ENCODE assay signal across 10 mouse cellular contexts in the genomic region with DNA sequence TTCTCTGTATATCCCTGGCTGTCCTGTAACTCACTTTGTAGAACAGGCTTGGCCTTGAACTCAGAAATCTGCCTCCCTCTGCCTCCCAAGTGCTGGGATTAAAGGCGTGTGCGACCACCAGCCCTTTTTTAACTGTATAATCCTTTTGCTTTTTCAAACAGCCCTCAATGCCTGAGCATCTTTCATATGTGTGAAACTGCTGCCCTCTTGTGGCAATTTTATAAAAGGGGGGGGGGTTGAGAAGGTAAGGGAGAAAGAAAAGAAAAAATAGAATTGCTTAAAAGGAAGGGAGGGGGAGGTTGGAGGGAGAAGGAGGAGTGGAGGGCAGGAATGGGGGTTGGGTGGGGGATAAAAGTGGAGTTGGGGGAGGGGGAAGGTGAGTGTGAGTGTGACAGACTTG. TPM values are rescaled to one million over a fixed set of nuclear protein-coding genes. Genes with fewer than 3 reads are reported as not detected.
DNase-seq lines count a peak whose midpoint lies in the region; ATAC-seq and TF ChIP-seq lines count a peak whose summit lies in the region.
"Had no signal": no experiment of that assay in that cellular context is flagged by ENCODE, and none has a peak within 500 bp of the region (broad histone marks: within the 10 kb centered on the region; RNA-seq: fewer than 3 reads in every experiment).

No protein-coding gene starts in this region.

- no peak for ATAC-seq in heart, postnatal 0 days (ENCODE audit: insufficient read depth, low read depth)
- no peak for ATAC-seq in heart, embryonic 11.5 days (replicated peaks; ENCODE audit: insufficient number of reproducible peaks, low FRiP score, low TSS enrichment)
- peak; percentile 52; the same call in 1 of the 2 replicates for ATAC-seq in forebrain, embryonic 16.5 days
- no peak for ATAC-seq in liver, embryonic 14.5 days (ENCODE audit: insufficient read depth)
- ATAC-seq in neural tube, embryonic 14.5 days (ENCODE audit: low read depth), result peak; percentile 63; the same call in 1 of the 2 replicates

- no peaks in the 10 kb centered on the region for H3K4me1 ChIP-seq in heart, postnatal 0 days (ENCODE audit: control insufficient read depth, insufficient read depth)
- H3K4me1 ChIP-seq in heart, embryonic 11.5 days (ENCODE audit: control insufficient read depth, insufficient read depth, low read length), result no peaks in the 10 kb centered on the region
- H3K4me1 ChIP-seq in forebrain, embryonic 16.5 days (replicated peaks; ENCODE audit: control insufficient read depth, insufficient read depth, low read length), result no peaks in the 10 kb centered on the region
- H3K4me1 ChIP-seq in liver, embryonic 14.5 days (replicated peaks; ENCODE audit: control insufficient read depth in 2 of 2, insufficient read depth in 2 of 2, low read length in 1 of 2), result no peaks in the 10 kb centered on the region
- H3K4me1 ChIP-seq in neural tube, embryonic 14.5 days (ENCODE audit: control insufficient read depth, insufficient read depth, low read length), result no peaks in the 10 kb centered on the region
- H3K4me1 ChIP-seq: limb, embryonic 15.5 days had no signal

- no peak overlapping the region for H3K4me2 ChIP-seq in heart, postnatal 0 days (ENCODE audit: low read depth, low read length)
- H3K4me2 ChIP-seq in heart, embryonic 11.5 days, result no peak overlapping the region
- H3K4me2 ChIP-seq in forebrain, embryonic 16.5 days (ENCODE audit: low read length), result no peak overlapping the region
- no peak overlapping the region for H3K4me2 ChIP-seq in liver, embryonic 14.5 days (ENCODE audit: low read depth)
- no peak overlapping the region for H3K4me2 ChIP-seq in neural tube, embryonic 14.5 days (ENCODE audit: low read depth, low read length)
- H3K4me2 ChIP-seq: limb, embryonic 15.5 days had no signal

- no peak for TF ChIP-seq EP300 in heart, postnatal 0 days (IDR thresholded peaks at IDR 0.05; ENCODE audit: low read depth)
- TF ChIP-seq EP300 in liver, embryonic 14.5 days (IDR thresholded peaks at IDR 0.05; ENCODE audit: low read depth), result no peak

- peak; percentile 57 for DNase-seq in heart, postnatal 0 days (ENCODE audit: low spot score)
- DNase-seq in T-cell, adult 2 months (ENCODE audit: low spot score), result peak; percentile 34
- peak in 1 of 3 experiments; percentile 41 for DNase-seq in liver, embryonic 14.5 days (ENCODE audit: low read depth in 3 of 3, low spot score in 3 of 3)
- no peak for DNase-seq in gastrocnemius, adult 8-10 months (ENCODE audit: low spot score in 2 of 2)
- no peak for DNase-seq in right cerebral cortex, adult 2 months (ENCODE audit: low spot score in 2 of 2)

- H3K36me3 ChIP-seq in heart, postnatal 0 days (replicated peaks; ENCODE audit: control insufficient read depth, insufficient read depth, low read length), result no peaks in the 10 kb centered on the region
- no peaks in the 10 kb centered on the region for H3K36me3 ChIP-seq in heart, embryonic 11.5 days (ENCODE audit: control insufficient read depth, insufficient read depth, low read length)
- H3K36me3 ChIP-seq in forebrain, embryonic 16.5 days (ENCODE audit: control insufficient read depth, insufficient read depth), result no peaks in the 10 kb centered on the region
- no peaks in the 10 kb centered on the region for H3K36me3 ChIP-seq in liver, embryonic 14.5 days (replicated peaks; ENCODE audit: control insufficient read depth, insufficient read depth, low read depth)
- H3K36me3 ChIP-seq in neural tube, embryonic 14.5 days (ENCODE audit: control insufficient read depth, insufficient read depth, low read length), result no peaks in the 10 kb centered on the region
- H3K36me3 ChIP-seq: limb, embryonic 15.5 days had no signal

- WGBS in heart, postnatal 0 days, result 2% methylated on average over 2 of the region's 2 CpGs
- WGBS in heart, embryonic 11.5 days (ENCODE audit: insufficient replicate concordance), result 0% methylated on average over 2 of the region's 2 CpGs
- WGBS in forebrain, embryonic 16.5 days, result 0% methylated on average over 2 of the region's 2 CpGs
- 5% methylated on average over 2 of the region's 2 CpGs for WGBS in liver, embryonic 14.5 days (ENCODE audit: insufficient replicate concordance)
- WGBS in neural tube, embryonic 14.5 days, result 0% methylated on average over 2 of the region's 2 CpGs

- peak; percentile 78 for TF ChIP-seq CTCF in heart, postnatal 0 days (IDR thresholded peaks at IDR 0.05; ENCODE audit: low read depth)
- TF ChIP-seq CTCF in liver, embryonic 14.5 days (IDR thresholded peaks at IDR 0.05; ENCODE audit: low read depth), result peak; percentile 49

- H3K27me3 ChIP-seq in heart, postnatal 0 days (ENCODE audit: control insufficient read depth, insufficient read depth, low read length), result no peaks in the 10 kb centered on the region
- H3K27me3 ChIP-seq in heart, embryonic 11.5 days (ENCODE audit: control insufficient read depth, insufficient read depth, low read length), result no peaks in the 10 kb centered on the region
- H3K27me3 ChIP-seq in forebrain, embryonic 16.5 days (replicated peaks; ENCODE audit: control insufficient read depth, insufficient read depth, low read length), result no peaks in the 10 kb centered on the region
- no peaks in the 10 kb centered on the region for H3K27me3 ChIP-seq in liver, embryonic 14.5 days (ENCODE audit: control insufficient read depth, insufficient read depth, low read length)
- no peaks in the 10 kb centered on the region for H3K27me3 ChIP-seq in neural tube, embryonic 14.5 days (ENCODE audit: control insufficient read depth, insufficient read depth, low read length)
- H3K27me3 ChIP-seq: limb, embryonic 15.5 days had no signal

- H3K9me3 ChIP-seq in heart, postnatal 0 days (replicated peaks; ENCODE audit: control insufficient read depth, low read length), result no peaks in the 10 kb centered on the region
- H3K9me3 ChIP-seq in heart, embryonic 11.5 days (replicated peaks; ENCODE audit: control insufficient read depth, low read length), result no peaks in the 10 kb centered on the region
- H3K9me3 ChIP-seq in forebrain, embryonic 16.5 days (ENCODE audit: control insufficient read depth, low read length), result no peaks in the 10 kb centered on the region
- no peaks in the 10 kb centered on the region for H3K9me3 ChIP-seq in liver, embryonic 14.5 days (ENCODE audit: control insufficient read depth, low read length)
- no peaks in the 10 kb centered on the region for H3K9me3 ChIP-seq in neural tube, embryonic 14.5 days (ENCODE audit: control insufficient read depth, low read length)
- H3K9me3 ChIP-seq: limb, embryonic 15.5 days had no signal

- H3K9ac ChIP-seq in heart, postnatal 0 days (replicated peaks; ENCODE audit: low read depth, low read length), result no peak overlapping the region
- no peak overlapping the region for H3K9ac ChIP-seq in heart, embryonic 11.5 days (ENCODE audit: low read depth, low read length)
- H3K9ac ChIP-seq in forebrain, embryonic 16.5 days (replicated peaks; ENCODE audit: low read depth, low read length), result no peak overlapping the region
- no peak overlapping the region for H3K9ac ChIP-seq in liver, embryonic 14.5 days (replicated peaks)
- no peak overlapping the region for H3K9ac ChIP-seq in neural tube, embryonic 14.5 days (replicated peaks; ENCODE audit: low read depth, low read length)
- H3K9ac ChIP-seq: limb, embryonic 15.5 days had no signal

- H3K27ac ChIP-seq in heart, postnatal 0 days (ENCODE audit: low read depth), result no peak overlapping the region
- no peak overlapping the region for H3K27ac ChIP-seq in heart, embryonic 11.5 days (ENCODE audit: low read depth, low read length)
- no peak overlapping the region for H3K27ac ChIP-seq in forebrain, embryonic 16.5 days (ENCODE audit: low read length)
- no peak overlapping the region for H3K27ac ChIP-seq in liver, embryonic 14.5 days
- H3K27ac ChIP-seq in neural tube, embryonic 14.5 days (ENCODE audit: low read depth, low read length), result no peak overlapping the region

- no peak overlapping the region for H3K4me3 ChIP-seq in heart, postnatal 0 days (ENCODE audit: low read depth, low read length)
- no peak overlapping the region for H3K4me3 ChIP-seq in heart, embryonic 11.5 days (ENCODE audit: low read depth, low read length)
- no peak overlapping the region for H3K4me3 ChIP-seq in forebrain, embryonic 16.5 days (replicated peaks; ENCODE audit: low read length)
- H3K4me3 ChIP-seq in liver, embryonic 14.5 days (ENCODE audit: insufficient read depth in 1 of 2, low read depth in 2 of 2, low read length in 2 of 2), result no peak overlapping the region
- no peak overlapping the region for H3K4me3 ChIP-seq in neural tube, embryonic 14.5 days (ENCODE audit: low read depth, low read length)
- H3K4me3 ChIP-seq: limb, embryonic 15.5 days had no signal

RNA-seq across cellular contexts. Expression of a gene that starts 1.0 kb away (rescaled TPM):
- total RNA-seq in heart, postnatal 0 days (2014; rRNA removed; ENCODE audit: low replicate concordance), result not detected in 2 replicates
- polyA plus RNA-seq in heart, postnatal 0 days (2015; fragmentation: Nextera tagmentation; extraction: Ambion mirVana), result not detected in 2 replicates
- not detected in 2 replicates for polyA plus RNA-seq in heart, embryonic 11.5 days (2014; fragmentation: Nextera tagmentation; extraction: Ambion mirVana)
- 0.80 and 1.2 TPM in 2 replicates for polyA plus RNA-seq in forebrain, embryonic 16.5 days (2015; fragmentation: Nextera tagmentation; extraction: Ambion mirVana)
- polyA plus RNA-seq in liver, embryonic 14.5 days (2012; rRNA removed), result not detected in 2 replicates
- polyA plus RNA-seq in liver, embryonic 14.5 days (2014; fragmentation: Nextera tagmentation; extraction: Ambion mirVana), result not detected in 2 replicates
- 0.88 and 1.5 TPM in 2 replicates for polyA plus RNA-seq in neural tube, embryonic 14.5 days (2014; fragmentation: Nextera tagmentation; extraction: Ambion mirVana)
- total RNA-seq in gastrocnemius, adult 8-10 months (2022), result not detected
- total RNA-seq: adrenal gland, postnatal 36 days had no signal

RNA-seq across cellular contexts. Expression of a gene that starts 11.2 kb away (rescaled TPM):
- total RNA-seq in heart, postnatal 0 days (2014; rRNA removed; ENCODE audit: low replicate concordance), result 5.2 and 26.5 TPM in 2 replicates
- 2.6 and 4.7 TPM in 2 replicates for polyA plus RNA-seq in heart, postnatal 0 days (2015; fragmentation: Nextera tagmentation; extraction: Ambion mirVana)
- polyA plus RNA-seq in heart, embryonic 11.5 days (2014; fragmentation: Nextera tagmentation; extraction: Ambion mirVana), result 7.6 and 8.0 TPM in 2 replicates
- 1.9 and 2.2 TPM in 2 replicates for polyA plus RNA-seq in forebrain, embryonic 16.5 days (2015; fragmentation: Nextera tagmentation; extraction: Ambion mirVana)
- 5.2 and 8.6 TPM in 2 replicates for polyA plus RNA-seq in liver, embryonic 14.5 days (2012; rRNA removed)
- 5.4 and 5.9 TPM in 2 replicates for polyA plus RNA-seq in liver, embryonic 14.5 days (2014; fragmentation: Nextera tagmentation; extraction: Ambion mirVana)
- 3.0 and 3.3 TPM in 2 replicates for polyA plus RNA-seq in neural tube, embryonic 14.5 days (2014; fragmentation: Nextera tagmentation; extraction: Ambion mirVana)
- total RNA-seq in gastrocnemius, adult 8-10 months (2022), result 10 to 100 TPM; 13.4 to 18.4 (median 15.0) TPM

RNA-seq across cellular contexts. Expression of a gene that starts 26.8 kb away (rescaled TPM):
- 6.8 and 7.0 TPM in 2 replicates for total RNA-seq in heart, postnatal 0 days (2014; rRNA removed; ENCODE audit: low replicate concordance)
- polyA plus RNA-seq in heart, postnatal 0 days (2015; fragmentation: Nextera tagmentation; extraction: Ambion mirVana), result 22.6 and 22.7 TPM in 2 replicates
- polyA plus RNA-seq in heart, embryonic 11.5 days (2014; fragmentation: Nextera tagmentation; extraction: Ambion mirVana), result 15.9 and 17.8 TPM in 2 replicates
- polyA plus RNA-seq in forebrain, embryonic 16.5 days (2015; fragmentation: Nextera tagmentation; extraction: Ambion mirVana), result 17.2 and 18.0 TPM in 2 replicates
- 4.3 and 5.8 TPM in 2 replicates for polyA plus RNA-seq in liver, embryonic 14.5 days (2012; rRNA removed)
- polyA plus RNA-seq in liver, embryonic 14.5 days (2014; fragmentation: Nextera tagmentation; extraction: Ambion mirVana), result 13.0 and 13.3 TPM in 2 replicates
- polyA plus RNA-seq in neural tube, embryonic 14.5 days (2014; fragmentation: Nextera tagmentation; extraction: Ambion mirVana), result 23.3 and 23.8 TPM in 2 replicates
- total RNA-seq in gastrocnemius, adult 8-10 months (2022), result 10 to 100 TPM; 12.2 to 14.3 (median 13.5) TPM

Comparison
In these comparisons a context has a peak if more than half of its experiments do, and no peak if none do; other contexts are left out.
1. ATAC-seq: peak in forebrain, embryonic 16.5 days (single experiment) and neural tube, embryonic 14.5 days (single experiment); none in heart, postnatal 0 days (single experiment), heart, embryonic 11.5 days (single experiment) and liver, embryonic 14.5 days (single experiment).
2. DNase-seq: peak in heart, postnatal 0 days (single experiment) and T-cell, adult 2 months (single experiment); none in gastrocnemius, adult 8-10 months (0 of 2) and right cerebral cortex, adult 2 months (0 of 2).